Mouse (Mus musculus) liver, postnatal 0 days (tissue): ENCODE measurements at regions not wholly inside any gene's neighbourhood (a gene's known extent, or its start where the extent isn't known, plus 50 kb on each side); places are given as distances from the start of the nearest gene placed in this dataset.

ENCODE experiments used
- ATAC-seq: fragments of 200-750 bp; cut with Nextera tagmentation; 2 replicates; pipeline ENCODE4 v1.8.0; 2017; ENCODE audit warnings: mild to moderate bottlenecking, moderate library complexity
- DNase-seq: peaks from one replicate; pipeline ENCODE4 v3.0.0-alpha.2; 2016
- H3K27ac ChIP-seq: fragments of 300-500 bp; sonication (generic); 2 replicates; pipeline ENCODE4 v1.5.1; 2014; ENCODE audit warnings: antibody characterized with exemption, moderate library complexity, mild to moderate bottlenecking, low read depth
- H3K27me3 ChIP-seq: fragments of 300-500 bp; sonication (generic); 2 replicates; pipeline ENCODE4 v1.6.1; 2014; ENCODE audit warnings: low read length, control low read depth, mixed read lengths; ENCODE audit not compliant: insufficient read depth
- H3K36me3 ChIP-seq: fragments of 300-500 bp; sonication (generic); replicated peaks from 2 replicates; pipeline ENCODE4 v1.6.1; 2014; ENCODE audit warnings: mild to moderate bottlenecking, control low read depth, low read length, moderate library complexity, mixed read lengths; ENCODE audit not compliant: insufficient read depth
- H3K4me1 ChIP-seq: fragments of 300-500 bp; sonication (generic); 2 replicates; pipeline ENCODE4 v1.6.1; 2014; ENCODE audit warnings: antibody characterized with exemption, mild to moderate bottlenecking, control low read depth; ENCODE audit not compliant: insufficient read depth
- H3K4me2 ChIP-seq: fragments of 300-500 bp; sonication (generic); 2 replicates; pipeline ENCODE4 v1.6.1; 2014; ENCODE audit warnings: low read depth, mild to moderate bottlenecking, low read length, moderate library complexity, mixed read lengths
- H3K4me3 ChIP-seq: fragments of 300-500 bp; sonication (generic); 2 replicates; pipeline ENCODE4 v1.5.1; 2014; ENCODE audit warnings: low read depth, low read length
- H3K9ac ChIP-seq: fragments of 300-500 bp; sonication (generic); replicated peaks from 2 replicates; pipeline ENCODE4 v1.6.1; 2014; ENCODE audit warnings: mild to moderate bottlenecking, moderate library complexity
- H3K9me3 ChIP-seq: fragments of 300-500 bp; sonication (generic); 2 replicates; pipeline ENCODE4 v1.6.1; 2016; ENCODE audit warnings: mild to moderate bottlenecking, control low read depth, low read length, mixed read lengths
- CTCF ChIP-seq: sonication (generic); IDR thresholded peaks from 2 replicates; pipeline ENCODE4 v1.5.1; 2016; ENCODE audit warnings: antibody characterized with exemption, low read depth
- EP300 ChIP-seq: IDR thresholded peaks from 2 replicates; pipeline ENCODE4 v1.6.1; 2016; ENCODE audit warnings: antibody characterized with exemption, low read depth, mild to moderate bottlenecking
- WGBS: fragments of 180-500 bp; shearing (Covaris S2); extraction: QIAGEN DNeasy Blood & Tissue Kit; methylation state at CpG from one replicate; pipeline ENCODE4 v1.1.7; 2014; ENCODE audit not compliant: insufficient replicate concordance; 5-methylcytosine and 5-hydroxymethylcytosine counted together

GRCm38 (mm10) chr5:43339671-43340070 is 106.7 kb downstream of the Cpeb2 start:
- TF ChIP-seq EP300 (no peak), CTCF (no peak)
- no peak overlapping the region for H3K4me2 ChIP-seq
- no peaks in the 10 kb centered on the region for H3K27me3 ChIP-seq
- no peak overlapping the region for H3K9ac ChIP-seq
- 82% methylated on average over 7 of the region's 7 CpGs for WGBS
- no peak overlapping the region for H3K27ac ChIP-seq
- H3K4me3 ChIP-seq = no peak overlapping the region
- ATAC-seq (no peak), DNase-seq (no peak)
- H3K9me3 ChIP-seq = no peaks in the 10 kb centered on the region
- no peaks in the 10 kb centered on the region for H3K36me3 ChIP-seq
- H3K4me1 ChIP-seq = no peaks in the 10 kb centered on the region

- no peak for ATAC-seq
- TF ChIP-seq CTCF (no peak), EP300 (no peak)
- Histone ChIP-seq H3K9me3 (no peaks in the 10 kb centered on the region), H3K4me1 (no peaks in the 10 kb centered on the region), H3K4me3 (no peak overlapping the region), H3K36me3 (no peaks in the 10 kb centered on the region), H3K4me2 (no peak overlapping the region), H3K27me3 (no peaks in the 10 kb centered on the region), H3K27ac (no peak overlapping the region), H3K9ac (no peak overlapping the region)
- 79% methylated on average over 2 of the region's 2 CpGs for WGBS
- DNase-seq = no peak
Observed at GRCm38 (mm10) chr5:43341475-43341874, 108.5 kb downstream of the Cpeb2 start.

GRCm38 (mm10) chr5:43344441-43344840 is 111.5 kb downstream of the Cpeb2 start:
- no peaks in the 10 kb centered on the region for H3K27me3 ChIP-seq
- no peak overlapping the region for H3K9ac ChIP-seq
- H3K9me3 ChIP-seq = no peaks in the 10 kb centered on the region
- DNase-seq (no peak), ATAC-seq (no peak)
- no peaks in the 10 kb centered on the region for H3K36me3 ChIP-seq
- no peak overlapping the region for H3K27ac ChIP-seq
- no peaks in the 10 kb centered on the region for H3K4me1 ChIP-seq
- no peak for TF ChIP-seq CTCF
- no peak for TF ChIP-seq EP300
- H3K4me2 ChIP-seq = no peak overlapping the region
- 54% methylated on average over 1 of the region's 1 CpGs for WGBS
- H3K4me3 ChIP-seq = no peak overlapping the region

- H3K9ac ChIP-seq = no peak overlapping the region
- no peak overlapping the region for H3K27ac ChIP-seq
- H3K4me3 ChIP-seq = no peak overlapping the region
- TF ChIP-seq CTCF (no peak), EP300 (no peak)
- peaks cover 19% of the 10 kb centered on the region for H3K4me1 ChIP-seq
- H3K36me3 ChIP-seq = no peaks in the 10 kb centered on the region
- H3K9me3 ChIP-seq = no peaks in the 10 kb centered on the region
- H3K27me3 ChIP-seq = no peaks in the 10 kb centered on the region
- no peak for ATAC-seq
- 72% methylated on average over 2 of the region's 2 CpGs for WGBS
- DNase-seq = no peak
- no peak overlapping the region for H3K4me2 ChIP-seq
Observed at GRCm38 (mm10) chr5:43350987-43351386, 118.0 kb downstream of the Cpeb2 start.

- Histone ChIP-seq H3K9me3 (no peaks in the 10 kb centered on the region), H3K9ac (no peak overlapping the region), H3K27ac (peak overlapping the region; percentile 95; the same call in 1 of the 2 replicates), H3K36me3 (no peaks in the 10 kb centered on the region), H3K4me1 (peaks cover 21% of the 10 kb centered on the region), H3K27me3 (no peaks in the 10 kb centered on the region), H3K4me2 (no peak overlapping the region), H3K4me3 (no peak overlapping the region)
- TF ChIP-seq EP300 = no peak
- no peak for TF ChIP-seq CTCF
- DNase-seq (no peak), ATAC-seq (no peak)
- WGBS = 78% methylated on average over 23 of the region's 23 CpGs
Observed at GRCm38 (mm10) chr5:43353021-43353990, 120.3 kb downstream of the Cpeb2 start.

GRCm38 (mm10) chr5:43354351-43354942 is 121.5 kb downstream of the Cpeb2 start:
- H3K27ac ChIP-seq = peak overlapping the region; percentile 95
- no peaks in the 10 kb centered on the region for H3K9me3 ChIP-seq
- peak overlapping the region; percentile 89 for H3K4me2 ChIP-seq
- peak; percentile 89 for ATAC-seq
- WGBS = 31% methylated on average over 14 of the region's 14 CpGs
- peak overlapping the region; percentile 48 for H3K9ac ChIP-seq
- no peaks in the 10 kb centered on the region for H3K27me3 ChIP-seq
- peak overlapping the region; percentile 50 for H3K4me3 ChIP-seq
- DNase-seq = peak; percentile 64
- H3K36me3 ChIP-seq = no peaks in the 10 kb centered on the region
- peaks cover 21% of the 10 kb centered on the region for H3K4me1 ChIP-seq
- TF ChIP-seq CTCF (no peak), EP300 (peak; percentile 65)
